In genomic region chr17:35909186-35909918, GRCm38 (mm10) we compare ENCODE assay signal across 9 mouse cellular contexts. TPM values are rescaled to one million over a fixed set of nuclear protein-coding genes. Genes with fewer than 3 reads are reported as not detected.
DNase-seq lines count a peak whose midpoint lies in the region; ATAC-seq and TF ChIP-seq lines count a peak whose summit lies in the region.
"Had no signal": no experiment of that assay in that cellular context is flagged by ENCODE, and none has a peak within 500 bp of the region (broad histone marks: within the 10 kb centered on the region; RNA-seq: fewer than 3 reads in every experiment).

No protein-coding gene starts in this region.

- ATAC-seq in neutrophil, adult 5-6 weeks (ENCODE audit: extremely low read depth, insufficient number of reproducible peaks, low FRiP score, poor library complexity, severe bottlenecking): peak; percentile 4; the same call in 1 of the 2 replicates

- H3K27ac ChIP-seq in thymus, adult 2 months (ENCODE audit: control insufficient read depth, insufficient read depth, low read length): no peak overlapping the region
- H3K27ac ChIP-seq in limb, embryonic 10.5 days: peak overlapping the region; percentile 91

- no peaks in the 10 kb centered on the region for H3K27me3 ChIP-seq in thymus, adult 2 months (ENCODE audit: control insufficient read depth, insufficient read depth, low read length)
- H3K27me3 ChIP-seq in limb, embryonic 10.5 days (ENCODE audit: low read depth, poor library complexity, severe bottlenecking): no peaks in the 10 kb centered on the region
- H3K27me3 ChIP-seq: Patski had no signal

- TF ChIP-seq CTCF in thymus, adult 2 months (IDR thresholded peaks at IDR 0.05; ENCODE audit: borderline replicate concordance, control insufficient read depth, extremely low read depth, insufficient read depth, low read length, poor library complexity): no peak

- DNase-seq in gastrocnemius, postnatal 14 days: peak; percentile 26
- no peak for DNase-seq in gastrocnemius, postnatal 25 days
- DNase-seq in thymus, adult 2 months: no peak
- DNase-seq in thymus, postnatal 10 days (ENCODE audit: low spot score in 2 of 2): no peak
- no peak for DNase-seq in limb, embryonic 10.5 days (ENCODE audit: low spot score)
- DNase-seq in left cerebral cortex, adult 11 months (ENCODE audit: low spot score): no peak
- DNase-seq in left cerebral cortex, postnatal 10 days (ENCODE audit: extremely low spot score in 1 of 2, low spot score in 2 of 2): no peak

- H3K9me3 ChIP-seq in limb, embryonic 10.5 days (replicated peaks): no peaks in the 10 kb centered on the region

- H3K36me3 ChIP-seq in thymus, adult 2 months (ENCODE audit: control insufficient read depth, insufficient read depth, low read length): no peaks in the 10 kb centered on the region
- peaks cover 82% of the 10 kb centered on the region for H3K36me3 ChIP-seq in limb, embryonic 10.5 days

- TF ChIP-seq POLR2A in thymus, adult 2 months (IDR thresholded peaks at IDR 0.05; ENCODE audit: control insufficient read depth, extremely low read depth, insufficient read depth, low read length, poor library complexity): no peak

- H3K4me3 ChIP-seq in thymus, adult 2 months (ENCODE audit: control insufficient read depth, insufficient read depth, low read length): peak overlapping the region; percentile 76
- peak overlapping the region; percentile 81 for H3K4me3 ChIP-seq in limb, embryonic 10.5 days

- intact Hi-C loops in gastrocnemius, postnatal 14 days (cut with DNase I; ENCODE audit: low total_unique reads): no loop called here
- intact Hi-C loops in left cerebral cortex, postnatal 10 days (cut with DNase I): no loop called here

- H3K4me1 ChIP-seq in thymus, adult 2 months (replicated peaks; ENCODE audit: control insufficient read depth, insufficient read depth, low read length): peaks cover 12% of the 10 kb centered on the region
- peaks cover 16% of the 10 kb centered on the region for H3K4me1 ChIP-seq in limb, embryonic 10.5 days

- WGBS in thymus, adult 2 months: 27% methylated on average over 20 of the region's 20 CpGs
- 29% methylated on average over 20 of the region's 20 CpGs for WGBS in limb, embryonic 10.5 days

RNA-seq across cellular contexts. Expression of gene Atat1, which starts 0.5 kb away (rescaled TPM):
- 1 to 10 TPM; 3.5 to 4.3 TPM for total RNA-seq in gastrocnemius, postnatal 14 days (2021)
- total RNA-seq in gastrocnemius, postnatal 25 days (2021): 1 to 10 TPM; 3.0 to 4.6 TPM
- 63.9 and 64.9 TPM in 2 replicates for polyA plus RNA-seq in thymus, adult 2 months (2012; rRNA removed)
- 104 and 131 TPM in 2 replicates for polyA plus RNA-seq in limb, embryonic 10.5 days (2016; fragmentation: Nextera tagmentation; extraction: Ambion mirVana)
- 26.9 and 31.3 TPM in 2 replicates for total RNA-seq in neutrophil, adult 5-6 weeks (2017)
- total RNA-seq in left cerebral cortex, postnatal 10 days (2021): 100 to 1,000 TPM; 105 to 111 TPM

RNA-seq across cellular contexts. Expression of gene Mrps18b, which starts 6.8 kb away (rescaled TPM):
- total RNA-seq in gastrocnemius, postnatal 14 days (2021): 10 to 100 TPM; 51.6 to 51.9 TPM
- total RNA-seq in gastrocnemius, postnatal 25 days (2021): 10 to 100 TPM; 52.8 to 59.6 TPM
- polyA plus RNA-seq in thymus, adult 2 months (2012; rRNA removed): 67.6 and 69.7 TPM in 2 replicates
- 87.6 and 122 TPM in 2 replicates for polyA plus RNA-seq in limb, embryonic 10.5 days (2016; fragmentation: Nextera tagmentation; extraction: Ambion mirVana)
- 29.3 and 36.8 TPM in 2 replicates for total RNA-seq in neutrophil, adult 5-6 weeks (2017)
- total RNA-seq in left cerebral cortex, postnatal 10 days (2021): 10 to 100 TPM; 50.4 to 52.0 TPM

RNA-seq across cellular contexts. Expression of gene Ppp1r10, which starts 6.9 kb away (rescaled TPM):
- 10 to 100 TPM; 26.0 to 28.3 TPM for total RNA-seq in gastrocnemius, postnatal 14 days (2021)
- total RNA-seq in gastrocnemius, postnatal 25 days (2021): 10 to 100 TPM; 17.7 to 25.5 TPM
- polyA plus RNA-seq in thymus, adult 2 months (2012; rRNA removed): 63.0 and 65.6 TPM in 2 replicates
- 52.9 and 63.4 TPM in 2 replicates for polyA plus RNA-seq in limb, embryonic 10.5 days (2016; fragmentation: Nextera tagmentation; extraction: Ambion mirVana)
- 413 and 415 TPM in 2 replicates for total RNA-seq in neutrophil, adult 5-6 weeks (2017)
- 10 to 100 TPM; 57.2 to 66.5 TPM for total RNA-seq in left cerebral cortex, postnatal 10 days (2021)

RNA-seq across cellular contexts. Expression of gene 2310061I04Rik, which starts 12.1 kb away (rescaled TPM):
- total RNA-seq in gastrocnemius, postnatal 14 days (2021): 10 to 100 TPM; 55.3 to 65.1 TPM
- 10 to 100 TPM; 62.4 to 86.6 TPM for total RNA-seq in gastrocnemius, postnatal 25 days (2021)
- polyA plus RNA-seq in thymus, adult 2 months (2012; rRNA removed): 73.4 and 86.8 TPM in 2 replicates
- polyA plus RNA-seq in limb, embryonic 10.5 days (2016; fragmentation: Nextera tagmentation; extraction: Ambion mirVana): 23.2 and 27.6 TPM in 2 replicates
- 9.6 and 12.8 TPM in 2 replicates for total RNA-seq in neutrophil, adult 5-6 weeks (2017)
- total RNA-seq in left cerebral cortex, postnatal 10 days (2021): 10 to 100 TPM; 61.5 to 72.4 TPM

RNA-seq across cellular contexts. Expression of gene Dhx16, which starts 29.7 kb away (rescaled TPM):
- 10 to 100 TPM; 10.5 to 11.9 TPM for total RNA-seq in gastrocnemius, postnatal 14 days (2021)
- 10 to 100 TPM; 14.8 to 15.2 TPM for total RNA-seq in gastrocnemius, postnatal 25 days (2021)
- polyA plus RNA-seq in thymus, adult 2 months (2012; rRNA removed): 174 and 182 TPM in 2 replicates
- 58.4 and 62.4 TPM in 2 replicates for polyA plus RNA-seq in limb, embryonic 10.5 days (2016; fragmentation: Nextera tagmentation; extraction: Ambion mirVana)
- 106 and 121 TPM in 2 replicates for total RNA-seq in neutrophil, adult 5-6 weeks (2017)
- total RNA-seq in left cerebral cortex, postnatal 10 days (2021): 10 to 100 TPM; 29.1 to 31.0 TPM
